Mouse (Mus musculus) urinary bladder, postnatal 4 days (tissue): ENCODE data around the gene Ak2.

Source experiments
- DNase-seq, 2 experiments: peaks; one replicate each; pipeline ENCODE4 v3.0.0; 2021 to 2022; ENCODE audit warnings: low spot score in 2 of 2

Ak2 gene

DNA sequence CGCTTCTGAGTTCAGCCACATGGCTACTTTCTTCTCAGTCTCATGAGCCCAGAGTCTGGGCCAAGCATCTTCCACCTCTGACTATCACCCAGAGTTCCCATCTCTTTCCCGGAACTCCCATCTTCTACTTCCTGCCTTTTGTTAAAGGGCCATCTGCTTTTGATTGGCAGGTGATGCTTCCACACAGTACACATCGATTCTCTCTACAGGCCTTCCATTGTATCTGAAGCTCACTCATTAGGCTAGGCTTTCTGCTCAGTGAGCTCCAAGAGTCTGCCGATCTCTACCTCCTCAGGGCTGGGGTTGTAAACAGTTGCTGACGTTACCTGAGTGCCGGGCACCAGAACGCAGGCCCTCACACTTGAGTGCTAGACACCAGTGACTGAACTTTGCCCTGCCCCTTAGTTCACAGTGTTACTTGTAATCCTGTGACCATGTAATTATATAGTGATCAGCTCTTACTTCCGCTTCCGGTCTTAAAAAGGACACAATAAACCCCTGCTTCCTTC, at the start of gene Ak2:
Gene Ak2, plus strand, starts transcription at position 459 of the 509 bp plus-strand sequence.
- DNase-seq = no peak

- no peak for DNase-seq
Measured at GRCm38 (mm10) chr4:128942346-128942745, 49.4 kb upstream of the Ak2 start.

GRCm38 (mm10) chr4:128946736-128947135, 45.0 kb upstream of the Ak2 start:
- no peak for DNase-seq

GRCm38 (mm10) chr4:128947326-128947933, 44.3 kb upstream of the Ak2 start:
- DNase-seq = no peak

GRCm38 (mm10) chr4:128948137-128948674, 43.6 kb upstream of the Ak2 start:
- DNase-seq = peak in 1 of 2 experiments; percentile 75

DNA sequence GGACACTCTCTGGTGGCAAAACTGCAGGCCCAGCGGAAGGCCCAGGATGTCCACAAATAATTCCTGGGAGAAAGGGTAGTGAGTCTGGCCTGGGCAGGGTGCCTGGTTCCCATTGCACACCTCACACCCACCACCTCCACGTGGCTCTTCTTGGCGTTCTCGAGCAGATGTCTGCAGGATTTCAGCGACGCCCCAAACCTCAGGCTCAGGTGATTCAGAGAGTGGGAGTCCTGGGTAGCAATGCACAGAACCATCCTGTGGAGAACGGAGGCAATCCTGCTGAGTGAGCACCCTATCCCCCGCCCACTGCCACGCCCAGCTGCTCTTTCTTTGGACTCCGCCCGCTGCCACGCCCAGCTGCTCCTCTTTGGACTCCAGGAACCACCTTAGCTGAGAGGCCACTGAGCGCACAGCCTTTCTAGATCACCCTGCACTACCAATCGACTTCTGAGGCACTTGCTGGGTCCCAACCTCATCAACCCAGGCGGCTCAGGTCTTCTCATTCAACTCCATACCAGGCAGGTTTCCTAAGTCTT, 42.2 kb upstream of the Ak2 start:
- DNase-seq = no peak

DNA sequence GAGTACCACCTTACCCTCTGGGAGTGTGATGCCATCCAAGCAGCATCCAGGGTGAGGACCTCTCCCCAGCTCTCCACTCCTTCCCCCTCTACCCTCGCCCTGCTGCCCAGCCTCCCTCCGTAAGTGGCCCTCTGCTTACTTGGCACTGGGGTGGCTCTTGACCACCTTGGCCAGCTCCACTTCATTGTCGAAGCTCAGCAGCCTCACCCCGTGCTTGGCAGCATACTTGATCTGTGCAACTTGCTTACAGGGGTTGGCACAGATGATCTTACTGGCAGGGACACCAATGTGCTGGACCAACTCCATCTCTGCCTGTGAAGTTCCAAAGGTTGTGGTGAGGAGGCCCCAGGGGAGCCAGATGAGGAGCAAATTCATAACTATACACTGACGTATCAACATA, 41.3 kb upstream of the Ak2 start:
- no peak for DNase-seq

GRCm38 (mm10) chr4:128953851-128954250, 37.9 kb upstream of the Ak2 start:
- no peak for DNase-seq

GRCm38 (mm10) chr4:128957155-128957911, 34.4 kb upstream of the Ak2 start:
- no peak for DNase-seq

GRCm38 (mm10) chr4:128958156-128958555, 33.6 kb upstream of the Ak2 start:
- DNase-seq = no peak

DNA sequence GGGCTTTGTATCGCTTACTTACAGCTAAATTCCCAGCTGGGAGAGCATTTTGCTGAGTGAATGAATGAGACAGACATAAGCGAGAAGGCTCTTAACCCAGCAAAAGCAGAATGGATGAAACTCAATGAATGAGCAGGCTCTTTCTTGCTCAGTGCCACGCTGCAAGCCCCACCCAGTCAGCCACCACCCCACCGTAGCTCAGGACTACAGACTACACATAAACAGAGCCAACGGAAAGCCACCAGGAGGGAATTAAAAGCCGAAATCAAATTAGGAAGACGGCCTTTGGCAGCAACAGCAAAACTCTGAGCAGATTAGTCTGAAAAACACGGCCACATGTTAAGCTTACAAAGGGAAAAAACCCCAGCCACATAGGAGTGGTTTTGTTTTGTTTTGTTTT, 32.9 kb upstream of the Ak2 start:
- no peak for DNase-seq

- DNase-seq = no peak
Measured at GRCm38 (mm10) chr4:128959676-128960075, 32.1 kb upstream of the Ak2 start.

DNA sequence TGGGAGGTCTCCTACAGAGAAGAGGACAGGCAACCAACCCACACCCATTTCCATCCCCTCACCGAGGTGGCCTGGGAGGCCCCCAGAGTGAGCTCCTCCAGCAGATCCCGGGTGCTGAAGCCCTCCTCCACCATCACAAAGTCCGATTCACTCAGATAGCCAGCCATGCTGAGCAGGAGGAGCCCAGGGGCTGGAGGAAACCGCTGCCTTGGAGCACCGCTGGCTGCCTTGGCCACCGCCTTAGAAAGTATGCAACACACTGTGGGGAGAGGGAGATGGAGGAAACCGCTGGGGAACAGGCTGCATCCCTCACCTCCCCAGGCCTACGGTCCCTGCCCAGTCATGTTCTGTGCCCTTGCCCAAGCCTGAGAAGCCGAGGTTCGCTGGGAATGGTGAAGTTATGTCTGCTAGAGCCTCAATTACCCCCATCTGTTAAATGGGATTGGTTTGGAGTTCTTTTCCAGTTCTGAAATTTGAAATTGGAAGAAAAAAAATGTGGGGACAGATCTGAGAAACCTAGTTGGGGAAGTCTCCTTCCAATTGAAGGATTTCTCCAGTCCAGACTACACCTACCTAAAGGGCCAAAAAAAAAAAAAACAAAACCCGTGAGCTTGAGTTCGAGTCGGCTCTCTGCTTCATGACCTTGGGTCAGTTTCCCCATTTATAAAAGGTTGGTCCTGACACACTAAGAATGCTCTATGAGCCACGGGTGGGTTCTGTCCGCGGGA, 30.3 kb upstream of the Ak2 start:
- no peak for DNase-seq

DNA sequence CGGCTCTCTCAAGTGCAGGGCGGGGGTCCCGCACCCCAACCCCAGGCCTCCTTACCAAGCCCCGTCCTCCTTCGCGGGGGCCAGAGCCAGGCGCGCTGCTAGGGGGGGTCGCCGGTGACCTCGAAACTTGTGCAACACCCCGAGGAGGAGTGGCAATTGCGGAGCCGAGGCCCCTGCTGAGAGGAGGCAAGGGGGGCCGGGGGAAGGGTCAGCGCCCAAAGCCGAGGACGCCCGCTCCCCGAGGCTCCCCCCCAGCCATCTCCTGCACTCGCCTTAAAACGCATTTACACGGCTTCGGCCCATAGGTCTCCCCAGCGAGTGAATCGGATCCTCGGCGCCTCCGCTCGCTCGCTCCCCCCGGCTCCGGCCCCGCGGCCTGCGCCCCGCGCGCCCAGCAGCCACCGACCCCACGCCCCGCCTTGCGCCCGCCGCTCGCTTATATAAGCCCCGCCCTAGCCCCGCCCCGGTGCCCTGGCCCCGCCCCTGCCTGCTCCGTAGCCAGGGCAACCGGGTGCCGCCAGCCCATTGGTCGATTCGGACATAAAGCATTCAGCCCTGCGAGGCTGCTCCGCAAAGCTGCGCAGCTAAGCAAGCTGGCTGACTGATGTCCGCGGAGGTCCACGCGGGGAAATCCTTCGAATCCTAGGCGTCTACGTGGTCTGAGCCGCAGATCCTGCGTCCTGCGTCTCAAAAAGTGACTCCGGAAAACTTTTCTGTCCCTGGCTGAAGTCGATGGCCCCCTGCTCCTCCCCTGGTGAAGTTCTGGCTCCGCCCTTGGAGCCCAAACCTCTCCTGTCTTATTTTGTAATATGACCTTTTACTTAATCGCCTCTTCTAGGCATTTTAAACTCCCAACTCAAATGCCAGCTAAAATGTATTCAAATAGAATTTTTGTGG, 29.5 kb upstream of the Ak2 start, which contains the start of gene Azin2:
Gene Azin2, minus strand, starts transcription at position 414 of the 897 bp plus-strand sequence.
- peak; percentile 92 to 94 for DNase-seq

DNA sequence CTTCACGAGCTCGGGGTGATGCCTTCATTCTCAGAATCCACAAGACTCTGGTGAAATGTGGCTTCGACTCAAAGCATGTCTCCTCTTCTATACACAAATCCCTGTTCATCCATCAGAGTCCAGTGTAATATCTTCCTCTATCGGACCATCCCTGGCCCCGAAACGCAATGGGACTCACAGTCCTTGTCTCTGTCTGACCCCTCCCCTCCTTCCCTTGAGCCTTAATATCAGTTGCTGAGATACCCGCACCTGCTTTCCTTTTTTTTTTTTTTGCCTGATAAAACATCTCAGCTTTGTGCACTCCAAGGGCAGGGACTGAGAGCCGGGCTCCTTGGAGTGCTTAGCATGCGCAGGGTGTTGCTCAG, 28.9 kb upstream of the Ak2 start:
- no peak for DNase-seq

DNA sequence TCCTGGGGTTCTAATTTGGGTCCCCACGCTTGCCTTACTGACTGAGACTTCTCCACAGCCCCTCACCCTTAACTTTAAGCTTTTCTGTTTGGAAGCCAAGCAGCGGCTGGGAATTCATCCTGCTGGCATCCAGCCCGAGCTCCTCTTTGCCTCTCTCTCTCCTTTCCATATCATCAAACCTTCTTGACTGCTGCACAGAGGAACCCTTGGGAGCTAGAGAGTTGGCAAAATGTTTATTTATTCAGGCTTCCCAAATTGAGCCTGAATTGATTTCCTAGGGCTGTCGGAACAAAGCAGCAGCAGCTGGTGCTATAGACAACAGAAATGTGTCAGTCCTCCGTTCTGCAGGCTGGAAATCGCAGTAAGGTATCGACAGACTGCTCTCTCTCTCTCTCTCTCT, 25.0 kb upstream of the Ak2 start:
- DNase-seq = no peak

DNA sequence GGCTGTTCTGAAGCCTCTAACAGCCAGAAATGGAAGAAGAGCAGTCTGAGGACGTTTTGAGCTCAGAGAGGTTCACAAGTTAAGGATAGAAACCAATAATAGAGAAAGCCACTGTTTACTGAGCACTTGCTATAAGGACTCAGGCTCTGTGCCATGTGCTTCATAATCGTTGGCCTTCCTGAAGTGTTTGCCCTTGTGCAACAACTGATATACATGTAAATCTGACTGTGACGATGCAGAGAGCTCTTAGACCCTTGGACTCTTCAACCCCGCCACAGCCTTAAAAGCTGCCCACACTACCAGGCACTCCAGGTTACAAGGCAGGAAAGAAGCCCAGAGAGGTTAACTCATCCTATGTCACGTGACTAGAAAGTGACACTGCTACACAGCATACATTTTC, 22.7 kb upstream of the Ak2 start:
- DNase-seq = no peak

- DNase-seq = no peak
Measured at GRCm38 (mm10) chr4:128969607-128970416, 21.9 kb upstream of the Ak2 start.

GRCm38 (mm10) chr4:128970417-128970807, 21.3 kb upstream of the Ak2 start:
- no peak for DNase-seq

- peak; percentile 52 to 82 for DNase-seq
Measured at GRCm38 (mm10) chr4:128971065-128971694, 20.6 kb upstream of the Ak2 start.
